Mouse (Mus musculus) liver, adult 2 months (tissue): ENCODE measurements around the gene Gemin5.

Experiments
- CTCF ChIP-seq: fragments of 200-500 bp; IDR thresholded peaks from 2 replicates; pipeline ENCODE4 v1.5.1; 2011; ENCODE audit warnings: low read depth, low read length, control low read depth
- POLR2A ChIP-seq: fragments of 200-500 bp; IDR thresholded peaks from 2 replicates; pipeline ENCODE4 v1.6.1; 2011; ENCODE audit warnings: low read length, control low read depth; ENCODE audit not compliant: insufficient read depth; ENCODE audit errors: extremely low read depth

GRCm38 (mm10) chr11:58134869-58135268 lies 33.5 kb downstream of the Gemin5 start:
- no peak for TF ChIP-seq CTCF
- TF ChIP-seq POLR2A, result no peak
